Mouse (Mus musculus) intestine, embryonic 16.5 days (tissue): ENCODE data around the gene Dennd2d. TPM values are rescaled to one million over a fixed set of nuclear protein-coding genes. Genes with fewer than 3 reads are reported as not detected.
A peak's percentile ranks its signal among the peaks of the same experiment; 100 is the strongest.

ENCODE experiments used
- ATAC-seq: fragments of 200-750 bp; cut with Nextera tagmentation; 2 replicates; pipeline ENCODE4 v1.8.0; 2017; ENCODE audit warnings: moderate TSS enrichment, moderate library complexity
- H3K27ac ChIP-seq: fragments of 300-500 bp; sonication (generic); 2 replicates; pipeline ENCODE4 v1.5.1; 2014; ENCODE audit warnings: mild to moderate bottlenecking, low read length
- H3K27me3 ChIP-seq: fragments of 300-500 bp; sonication (generic); replicated peaks from 2 replicates; pipeline ENCODE4 v1.6.1; 2014; ENCODE audit warnings: low read length, control low read depth, mixed read lengths; ENCODE audit not compliant: control insufficient read depth, insufficient read depth
- H3K36me3 ChIP-seq: fragments of 300-500 bp; sonication (generic); 2 replicates; pipeline ENCODE4 v1.6.1; 2014; ENCODE audit warnings: low read length, control low read depth; ENCODE audit not compliant: control insufficient read depth, insufficient read depth
- H3K4me1 ChIP-seq: fragments of 300-500 bp; sonication (generic); 2 replicates; pipeline ENCODE4 v1.6.1; 2014; ENCODE audit warnings: low read length, control low read depth, mixed read lengths; ENCODE audit not compliant: control insufficient read depth, insufficient read depth
- H3K4me2 ChIP-seq: fragments of 300-500 bp; sonication (generic); 2 replicates; pipeline ENCODE4 v1.6.1; 2014; ENCODE audit warnings: low read depth, low read length, control low read depth
- H3K4me3 ChIP-seq: fragments of 300-500 bp; sonication (generic); 2 replicates; pipeline ENCODE4 v1.5.1; 2014; ENCODE audit warnings: mild to moderate bottlenecking, low read length
- H3K9ac ChIP-seq: fragments of 300-500 bp; sonication (generic); 2 replicates; pipeline ENCODE4 v1.6.1; 2014; ENCODE audit warnings: low read depth, low read length
- H3K9me3 ChIP-seq: fragments of 300-500 bp; sonication (generic); 2 replicates; pipeline ENCODE4 v1.6.1; 2016; ENCODE audit warnings: low read length, control low read depth; ENCODE audit not compliant: control insufficient read depth
- WGBS: fragments of 180-500 bp; shearing (Covaris S2); extraction: QIAGEN DNeasy Blood & Tissue Kit; methylation state at CpG from one replicate; pipeline ENCODE4 v1.1.7; 2014; 5-methylcytosine and 5-hydroxymethylcytosine counted together
- polyA plus RNA-seq: library from polyadenylated mRNA; unstranded; fragments of >200 nt; fragmentation: Nextera tagmentation; extraction: Ambion mirVana; gene quantifications from 2 replicates; pipeline ENCODE4 v1.2.1, GENCODE M21; 2015

Gene Dennd2d
- polyA plus RNA-seq, 1 experiment from 2014 or later = 30.5 TPM

DNA sequence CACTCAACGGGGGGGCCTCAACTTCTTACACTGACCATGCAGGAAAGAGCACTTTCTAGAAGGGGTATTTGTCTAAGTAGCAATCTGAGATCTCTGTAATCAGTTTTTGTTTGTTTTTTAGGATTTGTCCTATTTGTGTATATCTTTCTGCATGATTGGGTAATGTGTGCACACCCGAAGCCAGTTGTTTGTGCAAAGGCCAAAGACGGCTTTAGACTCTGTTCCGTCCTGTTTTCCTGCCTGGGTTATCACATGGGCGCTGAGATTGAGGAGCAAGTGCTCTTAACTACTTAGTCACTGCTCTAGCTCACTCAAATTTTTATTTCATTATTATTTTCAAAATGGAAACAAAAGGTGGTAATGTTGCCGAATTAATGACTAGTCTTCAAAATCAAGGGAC is 32.8 kb downstream of the Dennd2d start:
- Histone ChIP-seq H3K9ac (no peak overlapping the region), H3K36me3 (no peaks in the 10 kb centered on the region), H3K27me3 (no peaks in the 10 kb centered on the region), H3K9me3 (no peaks in the 10 kb centered on the region), H3K4me2 (no peak overlapping the region), H3K27ac (no peak overlapping the region), H3K4me1 (no peaks in the 10 kb centered on the region), H3K4me3 (no peak overlapping the region)
- WGBS = 83% methylated on average over 6 of the region's 6 CpGs
- no peak for ATAC-seq

DNA sequence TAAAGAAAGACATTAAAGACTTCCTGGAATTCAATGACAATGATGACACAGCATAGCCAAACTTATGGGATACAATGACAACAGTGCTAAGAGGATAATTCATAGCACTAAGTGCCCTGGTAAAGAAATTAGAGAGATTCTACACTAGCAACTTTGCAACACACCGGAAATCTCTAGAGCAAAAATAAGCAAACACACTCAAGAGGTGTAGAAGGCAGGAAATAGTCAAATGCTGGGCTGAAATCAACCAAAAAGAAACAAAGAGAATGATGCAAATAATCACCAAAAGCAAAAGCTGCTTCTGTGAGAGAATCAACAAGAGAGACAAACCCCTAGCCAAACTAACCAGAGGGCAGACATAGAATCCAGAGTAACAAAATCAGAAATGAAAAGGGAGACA is 40.5 kb downstream of the Dennd2d start:
- ATAC-seq = no peak
- no peak overlapping the region for H3K4me2 ChIP-seq
- no peaks in the 10 kb centered on the region for H3K9me3 ChIP-seq
- H3K36me3 ChIP-seq = no peaks in the 10 kb centered on the region
- no peaks in the 10 kb centered on the region for H3K4me1 ChIP-seq
- H3K9ac ChIP-seq = no peak overlapping the region
- no peak overlapping the region for H3K4me3 ChIP-seq
- no peaks in the 10 kb centered on the region for H3K27me3 ChIP-seq
- 93% methylated on average over 1 of the region's 1 CpGs for WGBS
- H3K27ac ChIP-seq = no peak overlapping the region

DNA sequence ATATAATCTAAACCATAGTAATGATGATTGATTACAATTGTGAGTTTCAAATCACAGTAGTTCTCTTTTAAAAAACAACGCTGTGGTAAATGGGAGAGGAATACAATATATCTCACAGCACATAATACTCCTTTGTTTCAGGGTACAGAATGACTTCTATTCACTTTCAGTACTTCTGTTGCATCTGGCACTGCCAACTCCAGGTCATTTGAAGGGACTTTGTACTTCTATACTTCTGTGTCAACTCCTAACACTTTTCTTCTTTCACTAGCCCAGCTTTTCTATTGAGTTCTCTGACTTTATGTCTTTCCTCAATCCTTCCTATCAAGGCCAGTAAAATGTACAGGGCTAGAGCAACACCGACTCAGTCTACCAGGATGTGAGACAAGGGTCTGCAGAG is 44.2 kb downstream of the Dennd2d start:
- 85% methylated on average over 2 of the region's 2 CpGs for WGBS
- H3K4me2 ChIP-seq = no peak overlapping the region
- no peaks in the 10 kb centered on the region for H3K9me3 ChIP-seq
- H3K4me3 ChIP-seq = no peak overlapping the region
- peak; percentile 57; the same call in 1 of the 2 replicates for ATAC-seq
- H3K27me3 ChIP-seq = no peaks in the 10 kb centered on the region
- H3K4me1 ChIP-seq = no peaks in the 10 kb centered on the region
- no peak overlapping the region for H3K27ac ChIP-seq
- H3K36me3 ChIP-seq = no peaks in the 10 kb centered on the region
- H3K9ac ChIP-seq = no peak overlapping the region

DNA sequence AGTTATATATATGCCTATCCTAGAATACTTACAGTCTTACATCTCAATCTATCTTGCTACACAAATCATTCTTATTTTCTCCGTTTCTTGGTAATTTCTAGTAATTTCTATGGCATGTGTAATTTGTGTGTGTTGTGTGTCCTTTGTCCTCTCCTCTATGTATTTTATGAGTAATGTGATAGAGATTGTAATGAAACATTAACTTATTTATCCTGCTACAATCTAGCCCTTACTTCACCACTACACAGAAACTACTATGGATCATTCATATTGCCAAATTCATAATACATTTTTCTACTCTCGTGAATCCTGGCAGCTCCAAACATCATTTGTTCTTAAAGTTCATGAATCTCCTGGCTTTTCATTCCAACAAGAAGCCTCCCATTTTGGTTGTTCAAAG is 45.8 kb downstream of the Dennd2d start:
- Histone ChIP-seq H3K27ac (peak overlapping the region; percentile 46), H3K9me3 (no peaks in the 10 kb centered on the region), H3K27me3 (no peaks in the 10 kb centered on the region), H3K4me3 (no peak overlapping the region), H3K9ac (no peak overlapping the region), H3K4me2 (no peak overlapping the region), H3K4me1 (no peaks in the 10 kb centered on the region), H3K36me3 (no peaks in the 10 kb centered on the region)
- 76% methylated on average over 2 of the region's 2 CpGs for WGBS
- ATAC-seq = peak; percentile 79

- H3K9ac ChIP-seq = no peak overlapping the region
- H3K4me2 ChIP-seq = no peak overlapping the region
- H3K27ac ChIP-seq = no peak overlapping the region
- no peaks in the 10 kb centered on the region for H3K4me1 ChIP-seq
- H3K4me3 ChIP-seq = no peak overlapping the region
- no peaks in the 10 kb centered on the region for H3K27me3 ChIP-seq
- H3K36me3 ChIP-seq = no peaks in the 10 kb centered on the region
- no peaks in the 10 kb centered on the region for H3K9me3 ChIP-seq
- 91% methylated on average over 2 of the region's 2 CpGs for WGBS
- ATAC-seq = no peak
These were observed 51.1 kb downstream of the Dennd2d start for GRCm38 (mm10) chr3:106533277-106533676.

DNA sequence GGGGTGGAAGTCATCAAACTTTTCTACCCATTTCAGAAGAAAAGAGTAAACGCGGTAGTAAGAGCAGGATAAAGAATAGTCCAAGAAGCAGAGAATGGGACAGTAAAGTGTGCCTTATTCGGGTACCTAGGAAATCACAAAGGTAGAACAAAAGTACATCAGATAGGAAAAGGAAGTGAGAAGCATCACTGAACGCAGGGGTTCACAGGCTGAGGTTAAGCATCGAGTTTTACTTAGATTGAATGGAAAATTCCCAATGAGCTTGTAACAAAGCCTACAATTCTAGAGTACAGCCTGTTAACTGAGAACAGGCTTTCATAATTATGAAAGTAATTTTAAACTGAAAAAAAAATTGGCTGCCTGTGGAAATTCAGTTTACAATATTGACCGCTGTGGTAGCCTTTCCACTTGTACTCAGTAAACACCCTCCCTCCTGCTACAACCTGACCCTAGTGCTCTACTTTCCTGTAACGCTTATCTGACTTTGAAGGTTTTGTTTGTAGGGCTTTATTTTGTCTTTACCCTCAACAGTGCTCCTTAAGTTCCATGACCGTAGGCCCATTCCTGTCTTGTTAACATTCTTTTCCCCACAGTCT is 62.6 kb downstream of the Dennd2d start:
- H3K27me3 ChIP-seq = no peaks in the 10 kb centered on the region
- no peak overlapping the region for H3K9ac ChIP-seq
- peaks cover 9% of the 10 kb centered on the region for H3K4me1 ChIP-seq
- H3K9me3 ChIP-seq = no peaks in the 10 kb centered on the region
- no peak overlapping the region for H3K27ac ChIP-seq
- no peaks in the 10 kb centered on the region for H3K36me3 ChIP-seq
- ATAC-seq = no peak
- no peak overlapping the region for H3K4me3 ChIP-seq
- WGBS = 76% methylated on average over 8 of the region's 8 CpGs
- no peak overlapping the region for H3K4me2 ChIP-seq

DNA sequence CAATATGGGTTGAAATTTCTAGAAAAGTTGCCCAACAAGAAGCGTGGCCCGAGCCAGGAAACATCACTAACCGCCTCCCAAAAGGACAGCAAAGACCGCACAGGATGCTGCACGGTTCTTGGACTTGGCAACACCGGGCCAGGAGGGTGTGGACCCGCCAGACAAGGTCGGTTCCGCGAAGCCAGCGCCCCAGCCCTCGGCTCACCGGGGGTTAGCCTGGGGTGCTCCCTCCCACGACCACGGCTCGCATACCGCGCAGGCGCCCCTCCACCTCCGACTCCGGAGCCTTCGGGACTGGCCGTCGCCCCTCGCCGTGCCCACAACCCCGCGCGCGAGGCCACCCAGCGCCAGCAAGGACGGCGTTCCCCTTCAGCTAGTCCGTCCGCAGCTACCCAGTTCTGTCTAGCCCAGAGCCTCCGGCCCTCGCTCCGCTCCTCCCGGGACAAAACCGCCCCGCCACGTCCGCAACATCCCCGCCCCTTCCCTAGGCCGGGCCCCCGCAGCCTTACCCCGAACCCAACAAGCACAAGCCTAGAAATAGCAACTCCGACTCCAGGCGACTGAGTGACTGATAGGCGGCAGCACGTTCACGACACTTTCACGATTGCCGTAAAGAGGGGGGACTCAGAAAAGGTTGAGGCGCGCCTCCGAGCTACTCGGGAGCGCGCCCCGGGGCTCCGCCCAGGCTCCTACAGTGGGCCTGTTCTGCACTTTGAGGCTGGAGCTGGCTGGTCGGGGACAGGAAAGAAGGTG is 65.1 kb downstream of the Dennd2d start, which contains the start of the genes Dram2 and Cept1:
TSS of gene Dram2 (plus strand) at position 628 of the 753 bp plus-strand sequence.
TSS of gene Cept1 (minus strand) at position 632 of the 753 bp plus-strand sequence.
- WGBS = under 1% methylated on average over 63 of the region's 63 CpGs
- Histone ChIP-seq H3K9me3 (no peaks in the 10 kb centered on the region), H3K4me1 (peaks cover 9% of the 10 kb centered on the region), H3K27me3 (no peaks in the 10 kb centered on the region), H3K4me2 (peak within 1 kb of the TSS; percentile 65), H3K27ac (peak within 1 kb of the TSS; percentile 99), H3K9ac (peak within 1 kb of the TSS; percentile 97), H3K36me3 (no peaks in the 10 kb centered on the region), H3K4me3 (peak within 1 kb of the TSS; percentile 96)
- peak; percentile 95 for ATAC-seq

DNA sequence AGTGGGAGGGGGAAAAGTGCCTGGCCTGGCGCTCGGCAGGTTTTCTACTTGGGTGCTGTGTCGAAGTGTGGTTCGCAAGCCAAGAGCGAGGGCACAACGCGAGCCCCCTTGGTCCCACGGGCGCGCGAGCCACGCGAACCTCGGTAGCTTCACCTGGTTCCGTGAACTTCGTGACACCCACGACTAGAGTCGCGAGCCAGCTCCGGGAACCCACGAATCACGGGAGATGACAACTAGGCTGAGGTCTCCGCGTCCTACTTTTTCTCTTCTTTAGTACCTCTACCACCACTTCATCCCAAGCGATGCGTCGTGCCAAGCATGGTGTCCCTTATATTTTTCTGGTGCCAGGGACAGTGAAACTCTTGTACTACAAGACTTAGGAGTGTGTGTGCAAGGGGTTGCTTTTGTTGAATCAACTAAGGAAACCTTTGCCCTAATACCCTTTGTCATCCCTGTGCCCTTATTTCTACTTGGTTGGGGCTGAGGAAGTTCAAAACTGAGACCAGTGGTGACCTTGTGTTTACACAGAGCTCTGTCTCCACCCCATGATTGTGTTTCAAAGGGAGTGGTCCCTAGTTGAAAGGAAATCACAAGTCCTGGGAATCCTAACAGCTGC is 65.8 kb downstream of the Dennd2d start:
- peak overlapping the region; percentile 97 for H3K9ac ChIP-seq
- no peaks in the 10 kb centered on the region for H3K9me3 ChIP-seq
- under 1% methylated on average over 27 of the region's 27 CpGs for whole genome bisulfite sequencing
- ATAC-seq = peak; percentile 72
- H3K27ac ChIP-seq = peak overlapping the region; percentile 99
- no peaks in the 10 kb centered on the region for H3K27me3 ChIP-seq
- peaks cover 9% of the 10 kb centered on the region for H3K4me1 ChIP-seq
- H3K36me3 ChIP-seq = no peaks in the 10 kb centered on the region
- peak overlapping the region; percentile 96 for H3K4me3 ChIP-seq
- peak overlapping the region; percentile 47 for H3K4me2 ChIP-seq

DNA sequence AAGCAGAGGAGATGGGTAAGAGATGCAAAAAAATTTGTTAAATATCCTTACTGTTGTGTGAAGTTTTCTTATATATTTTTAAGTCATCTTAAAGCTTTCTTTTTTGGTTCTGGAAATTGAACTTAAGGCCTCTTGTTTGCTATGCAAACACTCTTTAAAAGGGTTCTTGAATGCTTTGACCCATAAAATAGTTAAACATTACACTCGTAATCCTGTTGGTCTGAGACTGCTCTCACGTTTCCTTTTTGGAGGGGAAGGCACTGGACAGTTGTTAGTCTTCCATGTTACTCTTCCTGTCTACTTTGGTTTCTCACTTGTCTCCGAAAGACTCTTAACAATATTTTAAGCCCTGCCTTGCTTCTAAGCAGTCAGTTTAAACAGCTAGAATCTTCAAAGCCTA is 66.8 kb downstream of the Dennd2d start:
- no peaks in the 10 kb centered on the region for H3K9me3 ChIP-seq
- no peak overlapping the region for H3K27ac ChIP-seq
- H3K27me3 ChIP-seq = no peaks in the 10 kb centered on the region
- peak overlapping the region; percentile 48; the same call in 1 of the 2 replicates for H3K4me2 ChIP-seq
- WGBS = 14% methylated on average over 3 of the region's 3 CpGs
- H3K4me3 ChIP-seq = peak overlapping the region; percentile 26
- H3K36me3 ChIP-seq = no peaks in the 10 kb centered on the region
- H3K9ac ChIP-seq = no peak overlapping the region
- ATAC-seq = no peak
- peaks cover 8% of the 10 kb centered on the region for H3K4me1 ChIP-seq
